Mouse (Mus musculus) heart, embryonic 10.5 days (tissue): ENCODE results near the gene Nle1. TPM values are rescaled to one million over a fixed set of nuclear protein-coding genes. Genes with fewer than 3 reads are reported as not detected.
"Not testable (repeated sequence)": the region's sequence is repeated elsewhere in the genome, so short reads cannot be mapped to it uniquely, and the experiment has no call there.

Source experiments
- DNase-seq: peaks from one replicate; pipeline ENCODE4 v3.0.0-alpha.2; 2017; ENCODE audit warnings: low spot score
- H3K27ac ChIP-seq: fragments of 300-500 bp; sonication (generic); 2 replicates; pipeline ENCODE4 v1.5.1; 2016; ENCODE audit warnings: mild to moderate bottlenecking
- H3K27me3 ChIP-seq: fragments of 300-500 bp; sonication (generic); 2 replicates; pipeline ENCODE4 v1.6.1; 2016; ENCODE audit warnings: mild to moderate bottlenecking; ENCODE audit not compliant: poor library complexity, insufficient read depth, severe bottlenecking
- H3K36me3 ChIP-seq: fragments of 300-500 bp; sonication (generic); 2 replicates; pipeline ENCODE4 v1.6.1; 2016; ENCODE audit warnings: mild to moderate bottlenecking, moderate library complexity
- H3K4me1 ChIP-seq: fragments of 300-500 bp; sonication (generic); 2 replicates; pipeline ENCODE4 v1.6.1; 2016; ENCODE audit warnings: mild to moderate bottlenecking
- H3K4me3 ChIP-seq: fragments of 300-500 bp; sonication (generic); 2 replicates; pipeline ENCODE4 v1.5.1; 2016; ENCODE audit warnings: mild to moderate bottlenecking, moderate library complexity
- H3K9me3 ChIP-seq: fragments of 300-500 bp; sonication (generic); 2 replicates; pipeline ENCODE4 v1.6.1; 2016; ENCODE audit warnings: mild to moderate bottlenecking, moderate library complexity
- WGBS: fragments of 180-500 bp; shearing (Covaris S2); methylation state at CpG from one replicate; pipeline ENCODE4 v1.1.7; 2016; 5-methylcytosine and 5-hydroxymethylcytosine counted together
- polyA plus RNA-seq: library from polyadenylated mRNA; unstranded; fragments of >200 nt; fragmentation: Nextera tagmentation; extraction: Ambion mirVana; gene quantifications from 2 replicates; pipeline ENCODE4 v1.2.1, GENCODE M21; 2016

The Nle1 gene
- polyA plus RNA-seq, 1 experiment from 2014 or later = 37.7 TPM

GRCm38 (mm10) chr11:82931671-82932450, 23.6 kb upstream of the Nle1 start:
- H3K9me3 ChIP-seq, DNase-seq: not testable (repeated sequence)
- Histone ChIP-seq H3K4me1 (peaks cover 13% of the 10 kb centered on the region; the same call in 1 of the 2 replicates), H3K4me3 (peak overlapping the region; percentile 59), H3K27me3 (peaks cover 66% of the 10 kb centered on the region), H3K36me3 (peaks cover 82% of the 10 kb centered on the region), H3K27ac (peak overlapping the region; percentile 56; the same call in 1 of the 2 replicates)
- 4% methylated on average over 114 of the region's 119 CpGs for WGBS

DNA sequence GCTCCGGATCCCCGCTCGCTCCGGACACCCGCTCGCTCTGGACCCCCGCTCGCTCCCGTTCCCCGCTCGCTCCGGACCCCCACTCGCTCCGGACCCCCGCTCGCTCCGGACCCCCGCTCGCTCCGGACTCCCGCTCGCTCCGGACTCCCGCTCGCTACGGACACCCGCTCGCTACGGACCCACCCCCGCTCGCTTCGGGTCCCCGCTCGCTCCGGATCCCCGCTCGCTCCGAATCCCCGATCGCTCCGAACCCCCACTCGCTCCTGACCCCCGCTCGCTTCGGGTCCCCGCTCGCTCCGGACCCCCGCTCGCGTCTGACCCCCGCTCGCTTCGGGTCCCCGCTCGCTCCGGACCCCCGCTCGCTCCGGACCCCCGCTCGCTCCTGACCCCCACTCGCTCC, 22.9 kb upstream of the Nle1 start:
- DNase-seq, H3K9me3 ChIP-seq: not testable (repeated sequence)
- H3K27me3 ChIP-seq = peaks cover 59% of the 10 kb centered on the region
- H3K36me3 ChIP-seq = peaks cover 82% of the 10 kb centered on the region
- WGBS = 3% methylated on average over 61 of the region's 63 CpGs
- peak overlapping the region; percentile 59 for H3K4me3 ChIP-seq
- H3K27ac ChIP-seq = peak overlapping the region; percentile 56; the same call in 1 of the 2 replicates
- peaks cover 13% of the 10 kb centered on the region; the same call in 1 of the 2 replicates for H3K4me1 ChIP-seq

DNA sequence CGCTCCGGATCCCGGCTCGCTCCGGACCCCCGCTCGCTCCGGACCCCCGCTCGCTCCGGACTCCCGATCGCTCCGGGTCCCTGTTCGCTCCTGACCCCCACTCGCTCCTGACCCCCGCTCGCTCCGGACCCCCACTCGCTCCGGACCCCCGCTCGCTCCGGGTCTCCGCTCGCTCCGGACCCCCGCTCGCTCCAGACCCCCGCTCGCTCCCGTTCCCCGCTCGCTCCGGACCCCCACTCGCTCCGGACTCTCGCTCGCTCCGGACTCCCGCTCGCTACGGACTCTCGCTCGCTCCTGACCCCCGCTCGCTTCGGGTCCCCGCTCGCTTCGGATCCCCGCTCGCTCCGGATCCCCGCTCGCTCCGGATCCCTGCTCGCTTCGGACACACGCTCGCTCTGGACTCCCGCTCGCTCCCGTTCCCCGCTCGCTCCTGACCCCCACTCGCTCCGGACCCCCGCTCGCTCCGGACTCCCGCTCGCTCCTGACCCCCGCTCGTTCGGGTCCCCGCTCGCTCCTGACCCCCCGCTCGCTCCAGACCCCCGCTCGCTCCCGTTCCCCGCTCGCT, 22.3 kb upstream of the Nle1 start:
- WGBS = 4% methylated on average over 84 of the region's 85 CpGs
- DNase-seq, H3K9me3 ChIP-seq: not testable (repeated sequence)
- peaks cover 84% of the 10 kb centered on the region for H3K36me3 ChIP-seq
- peak overlapping the region; percentile 59 for H3K4me3 ChIP-seq
- H3K27ac ChIP-seq = peak overlapping the region; percentile 38; the same call in 1 of the 2 replicates
- peaks cover 17% of the 10 kb centered on the region; the same call in 1 of the 2 replicates for H3K4me1 ChIP-seq
- H3K27me3 ChIP-seq = peaks cover 52% of the 10 kb centered on the region

DNA sequence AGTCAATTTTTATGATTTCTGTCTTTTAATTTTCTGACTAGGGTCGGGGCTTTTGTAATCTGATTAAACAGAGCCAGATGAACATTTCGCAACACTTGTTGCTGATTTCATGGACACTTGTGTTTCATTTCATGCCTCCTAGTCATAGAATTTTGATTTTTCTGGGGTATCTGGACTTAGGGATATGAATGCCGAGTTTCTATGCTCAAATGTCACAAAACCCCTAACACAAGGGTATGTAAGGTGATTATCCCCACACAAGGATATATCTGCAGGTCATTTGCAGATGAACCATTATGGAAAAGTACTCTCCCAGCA, 21.4 kb upstream of the Nle1 start:
- no peak for DNase-seq
- H3K4me1 ChIP-seq = peaks cover 23% of the 10 kb centered on the region
- no peaks in the 10 kb centered on the region for H3K9me3 ChIP-seq
- WGBS = 70% methylated on average over 3 of the region's 3 CpGs
- H3K27ac ChIP-seq = no peak overlapping the region
- peak overlapping the region; percentile 59; the same call in 1 of the 2 replicates for H3K4me3 ChIP-seq
- H3K27me3 ChIP-seq = peaks cover 45% of the 10 kb centered on the region
- H3K36me3 ChIP-seq = peaks cover 86% of the 10 kb centered on the region

DNA sequence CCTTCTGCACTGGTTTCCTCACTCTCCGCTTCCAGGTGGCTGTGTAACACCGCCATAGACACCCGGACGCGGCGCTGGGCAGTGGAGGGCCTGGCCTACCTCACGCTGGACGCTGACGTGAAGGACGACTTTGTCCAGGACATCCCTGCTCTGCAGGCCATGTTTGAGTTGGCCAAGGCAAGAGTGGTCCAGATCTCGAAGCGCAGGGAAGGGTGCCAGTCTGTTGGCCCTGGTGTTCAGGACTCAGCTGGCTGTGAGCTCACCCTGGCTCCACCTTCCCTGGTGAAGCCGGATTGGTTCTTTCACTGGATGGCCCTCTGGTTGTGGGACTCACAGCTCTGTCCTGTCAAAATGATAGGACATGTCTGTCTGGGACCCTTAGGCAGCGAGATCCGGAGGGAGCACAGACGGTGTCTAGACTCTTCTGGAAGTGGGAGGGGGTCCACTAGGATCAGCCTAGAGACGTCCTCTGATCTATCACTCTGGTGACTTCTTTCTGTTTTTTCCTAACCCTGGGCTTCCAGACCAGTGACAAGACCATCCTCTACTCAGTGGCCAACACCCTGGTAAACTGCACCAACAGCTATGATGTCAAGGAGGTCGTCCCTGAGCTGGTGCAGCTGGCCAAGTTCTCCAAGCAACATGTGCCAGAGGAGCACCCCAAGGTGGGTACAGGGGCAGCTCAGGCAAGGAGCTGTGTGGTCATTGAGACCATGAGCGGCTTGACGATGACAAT, 20.9 kb upstream of the Nle1 start:
- H3K27me3 ChIP-seq = peaks cover 40% of the 10 kb centered on the region
- H3K27ac ChIP-seq = no peak overlapping the region
- H3K9me3 ChIP-seq = no peaks in the 10 kb centered on the region
- H3K4me1 ChIP-seq = peaks cover 23% of the 10 kb centered on the region
- H3K4me3 ChIP-seq = no peak overlapping the region
- peaks cover 85% of the 10 kb centered on the region for H3K36me3 ChIP-seq
- DNase-seq = no peak
- 34% methylated on average over 20 of the region's 20 CpGs for WGBS

- peaks cover 18% of the 10 kb centered on the region for H3K4me1 ChIP-seq
- H3K36me3 ChIP-seq = peaks cover 92% of the 10 kb centered on the region
- 87% methylated on average over 6 of the region's 6 CpGs for WGBS
- H3K4me3 ChIP-seq, DNase-seq, H3K27ac ChIP-seq, H3K9me3 ChIP-seq: not testable (repeated sequence)
- H3K27me3 ChIP-seq = peaks cover 18% of the 10 kb centered on the region
Measured at GRCm38 (mm10) chr11:82923910-82924309, 15.7 kb upstream of the Nle1 start.

- no peak overlapping the region for H3K27ac ChIP-seq
- DNase-seq = no peak
- WGBS = 70% methylated on average over 4 of the region's 4 CpGs
- H3K27me3 ChIP-seq = 0 out of 2 replicates have a peak, but pooled peaks cover 5% of the 10 kb centered on the region
- no peak overlapping the region for H3K4me3 ChIP-seq
- no peaks in the 10 kb centered on the region for H3K9me3 ChIP-seq
- peaks cover 89% of the 10 kb centered on the region for H3K36me3 ChIP-seq
- peaks cover 14% of the 10 kb centered on the region for H3K4me1 ChIP-seq
Measured at GRCm38 (mm10) chr11:82921691-82922090, 13.5 kb upstream of the Nle1 start.

GRCm38 (mm10) chr11:82920768-82921167, 12.6 kb upstream of the Nle1 start:
- DNase-seq = no peak
- Histone ChIP-seq H3K27me3 (0 out of 2 replicates have a peak, but pooled peaks cover 5% of the 10 kb centered on the region), H3K4me3 (no peak overlapping the region), H3K9me3 (no peaks in the 10 kb centered on the region), H3K36me3 (peaks cover 87% of the 10 kb centered on the region), H3K4me1 (peaks cover 13% of the 10 kb centered on the region), H3K27ac (no peak overlapping the region)
- 55% methylated on average over 10 of the region's 10 CpGs for WGBS

- H3K9me3 ChIP-seq = no peaks in the 10 kb centered on the region
Measured at GRCm38 (mm10) chr11:82914711-82915352, 6.6 kb upstream of the Nle1 start.

GRCm38 (mm10) chr11:82910679-82911389, 2.6 kb upstream of the Nle1 start:
- peak overlapping the region; percentile 64 for H3K4me3 ChIP-seq
- no peaks in the 10 kb centered on the region for H3K9me3 ChIP-seq
- DNase-seq = peak; percentile 94
- peaks cover 64% of the 10 kb centered on the region for H3K4me1 ChIP-seq
- 22% methylated on average over 11 of the region's 11 CpGs for WGBS
- H3K27ac ChIP-seq = peak overlapping the region; percentile 94
- no peaks in the 10 kb centered on the region for H3K27me3 ChIP-seq
- peaks cover 31% of the 10 kb centered on the region for H3K36me3 ChIP-seq

More at GRCm38 (mm10) chr11:82914711-82915352, 6.6 kb upstream of the Nle1 start:
- peak; percentile 89 for DNase-seq
- Histone ChIP-seq H3K27ac (0 out of 2 replicates have a peak overlapping the region, but pooled peaks have one; percentile 16), H3K27me3 (no peaks in the 10 kb centered on the region), H3K4me1 (peaks cover 45% of the 10 kb centered on the region), H3K36me3 (peaks cover 50% of the 10 kb centered on the region), H3K4me3 (peak overlapping the region; percentile 33)
- WGBS = 8% methylated on average over 16 of the region's 16 CpGs

DNA sequence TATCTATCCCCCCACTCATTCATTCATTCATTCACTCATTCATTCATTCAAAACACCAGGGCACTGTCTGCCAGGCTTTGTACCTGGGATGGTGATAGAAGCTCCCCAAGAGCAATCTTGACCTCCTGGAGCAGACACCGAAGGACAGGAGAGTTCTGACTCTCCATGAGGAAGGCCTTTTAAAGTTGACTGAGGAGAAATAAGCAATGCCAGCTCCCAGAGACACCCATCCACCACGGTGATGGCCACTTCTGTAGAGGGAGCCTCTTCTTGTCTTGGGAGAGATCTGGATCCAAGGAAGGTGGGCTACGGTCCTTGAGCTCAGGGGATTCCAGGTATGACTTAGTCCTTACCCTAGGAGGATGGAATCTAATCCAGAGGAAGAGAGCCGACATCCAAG, 2.0 kb upstream of the Nle1 start, which contains the start of gene Unc45b:
Gene Unc45b (plus strand): TSS at position 301 of the 400 bp plus-strand sequence.
- H3K4me3 ChIP-seq = peak within 1 kb of the TSS; percentile 64
- H3K9me3 ChIP-seq = no peaks in the 10 kb centered on the region
- no peaks in the 10 kb centered on the region for H3K27me3 ChIP-seq
- H3K4me1 ChIP-seq = peaks cover 64% of the 10 kb centered on the region
- H3K36me3 ChIP-seq = peaks cover 32% of the 10 kb centered on the region
- WGBS = 55% methylated on average over 4 of the region's 4 CpGs
- DNase-seq = no peak
- peak within 1 kb of the TSS; percentile 94 for H3K27ac ChIP-seq

DNA sequence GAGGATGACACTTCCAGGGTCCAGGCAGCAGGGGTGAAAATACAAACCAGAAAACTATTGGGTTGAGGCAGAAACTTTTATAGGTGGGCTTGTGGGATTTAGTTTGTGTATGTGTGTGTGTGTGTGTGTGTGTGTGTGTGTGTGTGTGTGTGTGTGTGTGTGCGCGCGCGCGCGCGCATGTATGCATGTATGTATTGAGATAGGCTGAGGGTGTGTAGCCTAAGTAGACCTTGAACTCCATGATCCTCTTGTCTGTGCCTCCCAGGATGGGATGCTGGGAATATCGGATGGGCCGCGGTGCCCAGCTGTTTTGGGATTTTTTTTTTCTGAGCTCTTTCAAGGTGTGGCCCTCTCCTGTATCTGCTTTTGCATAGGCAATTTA, 388 bp upstream of the Nle1 start:
- Histone ChIP-seq H3K27me3 (no peaks in the 10 kb centered on the region), H3K36me3 (peaks cover 39% of the 10 kb centered on the region), H3K27ac (peak overlapping the region; percentile 88), H3K4me1 (peaks cover 53% of the 10 kb centered on the region), H3K9me3 (no peaks in the 10 kb centered on the region), H3K4me3 (peak overlapping the region; percentile 85)
- no peak for DNase-seq
- WGBS = 53% methylated on average over 5 of the region's 10 CpGs
